Mouse (Mus musculus): ENCODE results near the gene Fancc. TPM values are rescaled to one million over a fixed set of nuclear protein-coding genes. Genes with fewer than 3 reads are reported as not detected.

Fancc gene
- polyA plus RNA-seq, 1 experiment: 8.1 TPM

DNA sequence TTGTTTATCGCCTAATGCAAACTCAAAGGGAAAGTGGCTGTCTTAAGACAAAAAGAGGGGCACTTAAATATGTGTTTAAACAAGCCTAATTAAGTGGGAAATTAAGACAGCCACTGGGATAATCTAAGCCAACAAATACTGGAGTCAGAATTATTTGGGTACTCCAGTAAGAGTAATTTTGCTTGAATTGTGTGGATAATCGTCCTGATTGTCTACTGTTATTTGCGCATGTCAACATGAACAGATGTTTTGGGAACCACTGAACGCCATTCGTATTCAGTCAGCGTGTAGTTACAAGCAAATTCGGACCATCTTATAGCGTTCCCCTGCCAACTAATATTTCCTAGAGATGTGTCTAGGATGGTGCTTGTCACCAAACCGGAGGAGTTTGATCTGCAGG, 33.8 kb upstream of the Fancc start:
- Histone ChIP-seq H3K36me3 (ENCODE audit: control insufficient read depth, insufficient read depth) (peaks cover 4% of the 10 kb centered on the region), H3K4me2 (ENCODE audit: low read depth) (no peak overlapping the region), H3ac (ENCODE audit: control insufficient read depth, insufficient read length) (no peak overlapping the region), H3K4me3 (no peak overlapping the region), H3K27me3 (ENCODE audit: control insufficient read depth, insufficient read depth, insufficient read length) (no peaks in the 10 kb centered on the region), H3K79me2 (ENCODE audit: control insufficient read depth, insufficient read depth) (no peaks in the 10 kb centered on the region)
- TF ChIP-seq TCF3 (IDR thresholded peaks at IDR 0.05; ENCODE audit: insufficient read length, low read depth): no peak
- no peak for TF ChIP-seq SRF (IDR thresholded peaks at IDR 0.05; ENCODE audit: control insufficient read depth, insufficient read length, low read depth)
- TF ChIP-seq USF1 (IDR thresholded peaks at IDR 0.05; ENCODE audit: low read depth): no peak
- TF ChIP-seq POLR2AphosphoS2 (IDR thresholded peaks at IDR 0.05; ENCODE audit: insufficient read length, low read depth): no peak
- TF ChIP-seq REST (IDR thresholded peaks at IDR 0.05; ENCODE audit: insufficient read depth, insufficient read length): no peak
- no peak for TF ChIP-seq CEBPB (IDR thresholded peaks at IDR 0.05; ENCODE audit: insufficient read depth, poor library complexity, severe bottlenecking)
- no peak for TF ChIP-seq E2F4 (IDR thresholded peaks at IDR 0.05; ENCODE audit: insufficient read depth)
- no peak for TF ChIP-seq TCF12 (IDR thresholded peaks at IDR 0.05; ENCODE audit: insufficient read depth, poor library complexity, severe bottlenecking)
- no peak for TF ChIP-seq MYOG (IDR thresholded peaks at IDR 0.05; ENCODE audit: control insufficient read depth in 1 of 3, insufficient read depth in 1 of 3, insufficient read length in 2 of 3, low read depth in 2 of 3)
- TF ChIP-seq MYOD1 (IDR thresholded peaks at IDR 0.05; ENCODE audit: control insufficient read depth in 1 of 3, insufficient read length in 2 of 3, low read depth in 2 of 3): no peak
- no peak for TF ChIP-seq MAX (IDR thresholded peaks at IDR 0.05; ENCODE audit: low read depth)
- no peak for TF ChIP-seq POLR2A (IDR thresholded peaks at IDR 0.05; ENCODE audit: insufficient read length, low read depth)

DNA sequence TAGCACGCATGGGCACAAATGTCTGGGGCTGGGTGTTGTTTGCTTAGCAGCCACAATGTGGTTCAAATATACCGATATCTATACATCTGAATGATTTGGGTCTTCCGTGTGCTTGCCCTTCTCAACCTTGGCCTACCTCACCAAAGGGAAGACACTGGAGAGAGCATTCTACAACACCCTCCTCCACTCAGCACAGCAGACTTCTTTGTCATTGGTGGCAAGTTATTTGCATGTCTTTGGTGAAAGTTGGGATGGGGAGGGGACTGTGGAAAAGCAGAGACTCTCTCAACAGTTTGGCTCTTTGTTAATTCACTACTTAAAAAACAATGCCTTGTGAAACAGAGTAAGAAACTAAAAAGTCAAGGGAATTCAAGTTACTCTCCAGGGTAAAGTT, 33.3 kb upstream of the Fancc start:
- H3ac ChIP-seq (ENCODE audit: control insufficient read depth, insufficient read length): no peak overlapping the region

DNA sequence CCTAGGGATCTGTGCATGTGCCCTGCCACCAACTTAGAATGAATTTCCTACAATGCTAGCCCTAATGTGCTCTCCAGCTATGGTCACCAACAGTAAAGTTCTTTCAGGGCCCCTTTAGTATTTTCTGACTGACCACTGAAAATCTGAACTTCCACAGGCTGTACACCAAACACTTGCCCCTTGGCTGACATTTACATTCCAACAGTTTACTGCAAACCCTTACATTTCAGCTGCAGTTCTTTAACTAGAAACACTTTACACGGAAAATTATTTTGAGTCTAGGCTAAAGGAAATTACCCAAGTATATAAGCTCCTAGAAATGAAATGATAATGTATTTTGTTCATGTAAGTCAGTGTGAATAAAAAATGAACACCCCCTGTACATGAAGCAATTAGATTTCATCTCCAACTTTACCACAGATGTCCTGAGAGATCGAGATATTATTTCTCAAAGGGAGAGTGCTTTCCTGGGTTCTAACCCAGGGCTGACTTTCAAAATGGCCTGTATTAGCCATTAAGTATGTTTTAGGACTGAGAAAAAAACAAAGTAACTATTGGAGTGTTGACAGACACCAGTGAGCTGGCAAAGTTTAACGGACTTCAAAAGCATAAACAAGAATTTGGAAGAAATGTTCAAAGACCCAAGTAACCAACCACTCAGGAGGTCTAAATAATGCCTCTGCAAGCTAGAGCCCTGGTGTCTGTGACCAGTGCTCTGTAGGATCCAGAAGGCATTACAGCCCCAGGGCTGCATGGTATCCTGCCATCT, 32.7 kb upstream of the Fancc start:
- TF ChIP-seq CEBPB (IDR thresholded peaks at IDR 0.05; ENCODE audit: insufficient read depth, poor library complexity, severe bottlenecking) (no peak), USF1 (IDR thresholded peaks at IDR 0.05; ENCODE audit: low read depth) (no peak), MYOD1 (IDR thresholded peaks at IDR 0.05; ENCODE audit: control insufficient read depth in 1 of 3, insufficient read length in 2 of 3, low read depth in 2 of 3) (no peak), MAX (IDR thresholded peaks at IDR 0.05; ENCODE audit: low read depth) (no peak), E2F4 (IDR thresholded peaks at IDR 0.05; ENCODE audit: insufficient read depth) (no peak), POLR2A (IDR thresholded peaks at IDR 0.05; ENCODE audit: insufficient read length, low read depth) (no peak), SRF (IDR thresholded peaks at IDR 0.05; ENCODE audit: control insufficient read depth, insufficient read length, low read depth) (no peak), REST (IDR thresholded peaks at IDR 0.05; ENCODE audit: insufficient read depth, insufficient read length) (no peak), MYOG (IDR thresholded peaks at IDR 0.05; ENCODE audit: control insufficient read depth in 1 of 3, insufficient read depth in 1 of 3, insufficient read length in 2 of 3, low read depth in 2 of 3) (no peak), TCF3 (IDR thresholded peaks at IDR 0.05; ENCODE audit: insufficient read length, low read depth) (no peak), TCF12 (IDR thresholded peaks at IDR 0.05; ENCODE audit: insufficient read depth, poor library complexity, severe bottlenecking) (no peak), POLR2AphosphoS2 (IDR thresholded peaks at IDR 0.05; ENCODE audit: insufficient read length, low read depth) (no peak)
- Histone ChIP-seq H3K36me3 (ENCODE audit: control insufficient read depth, insufficient read depth) (peaks cover 4% of the 10 kb centered on the region), H3K27me3 (ENCODE audit: control insufficient read depth, insufficient read depth, insufficient read length) (no peaks in the 10 kb centered on the region), H3K4me3 (no peak overlapping the region), H3ac (ENCODE audit: control insufficient read depth, insufficient read length) (no peak overlapping the region), H3K79me2 (ENCODE audit: control insufficient read depth, insufficient read depth) (no peaks in the 10 kb centered on the region), H3K4me2 (ENCODE audit: low read depth) (no peak overlapping the region)

More for the DNA sequence above, 33.3 kb upstream of the Fancc start:
- no peak overlapping the region for H3K4me2 ChIP-seq (ENCODE audit: low read depth)
- no peaks in the 10 kb centered on the region for H3K79me2 ChIP-seq (ENCODE audit: control insufficient read depth, insufficient read depth)
- TF ChIP-seq TCF12 (IDR thresholded peaks at IDR 0.05; ENCODE audit: insufficient read depth, poor library complexity, severe bottlenecking) (no peak), MYOG (IDR thresholded peaks at IDR 0.05; ENCODE audit: control insufficient read depth in 1 of 3, insufficient read depth in 1 of 3, insufficient read length in 2 of 3, low read depth in 2 of 3) (no peak), USF1 (IDR thresholded peaks at IDR 0.05; ENCODE audit: low read depth) (no peak), TCF3 (IDR thresholded peaks at IDR 0.05; ENCODE audit: insufficient read length, low read depth) (no peak), REST (IDR thresholded peaks at IDR 0.05; ENCODE audit: insufficient read depth, insufficient read length) (no peak), MAX (IDR thresholded peaks at IDR 0.05; ENCODE audit: low read depth) (no peak), CEBPB (IDR thresholded peaks at IDR 0.05; ENCODE audit: insufficient read depth, poor library complexity, severe bottlenecking) (no peak), SRF (IDR thresholded peaks at IDR 0.05; ENCODE audit: control insufficient read depth, insufficient read length, low read depth) (no peak), E2F4 (IDR thresholded peaks at IDR 0.05; ENCODE audit: insufficient read depth) (no peak), POLR2A (IDR thresholded peaks at IDR 0.05; ENCODE audit: insufficient read length, low read depth) (no peak), POLR2AphosphoS2 (IDR thresholded peaks at IDR 0.05; ENCODE audit: insufficient read length, low read depth) (no peak), MYOD1 (IDR thresholded peaks at IDR 0.05; ENCODE audit: control insufficient read depth in 1 of 3, insufficient read length in 2 of 3, low read depth in 2 of 3) (no peak)
- no peak overlapping the region for H3K4me3 ChIP-seq
- H3K36me3 ChIP-seq (ENCODE audit: control insufficient read depth, insufficient read depth): peaks cover 4% of the 10 kb centered on the region
- no peaks in the 10 kb centered on the region for H3K27me3 ChIP-seq (ENCODE audit: control insufficient read depth, insufficient read depth, insufficient read length)

DNA sequence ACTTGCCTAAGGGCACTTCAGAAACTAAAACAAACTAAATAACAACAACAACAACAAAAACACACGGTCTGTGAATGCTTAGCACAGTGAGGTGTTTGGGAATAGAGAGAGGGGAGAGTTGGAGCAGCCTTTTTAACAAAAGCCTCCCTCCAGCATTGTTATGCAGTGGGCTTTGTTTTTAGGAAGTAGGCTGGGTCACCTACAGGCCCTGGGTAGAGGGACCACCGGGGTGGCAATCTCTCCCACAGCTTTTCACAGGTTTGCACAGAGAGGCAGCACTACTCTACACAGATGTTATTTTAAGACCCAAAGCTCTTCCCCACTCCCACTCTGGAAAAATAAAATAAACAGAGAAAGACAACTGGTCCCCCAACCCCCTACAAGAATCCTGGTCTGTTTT, 31.8 kb upstream of the Fancc start:
- no peak for TF ChIP-seq CEBPB (IDR thresholded peaks at IDR 0.05; ENCODE audit: insufficient read depth, poor library complexity, severe bottlenecking)
- no peak for TF ChIP-seq POLR2A (IDR thresholded peaks at IDR 0.05; ENCODE audit: insufficient read length, low read depth)
- no peak for TF ChIP-seq TCF12 (IDR thresholded peaks at IDR 0.05; ENCODE audit: insufficient read depth, poor library complexity, severe bottlenecking)
- Histone ChIP-seq H3ac (ENCODE audit: control insufficient read depth, insufficient read length) (no peak overlapping the region), H3K27me3 (ENCODE audit: control insufficient read depth, insufficient read depth, insufficient read length) (no peaks in the 10 kb centered on the region), H3K4me3 (no peak overlapping the region), H3K36me3 (ENCODE audit: control insufficient read depth, insufficient read depth) (peaks cover 11% of the 10 kb centered on the region), H3K79me2 (ENCODE audit: control insufficient read depth, insufficient read depth) (no peaks in the 10 kb centered on the region), H3K4me2 (ENCODE audit: low read depth) (peak overlapping the region; percentile 12)

Measured in myocyte (in vitro differentiated cells).